Mouse (Mus musculus): ENCODE results near the gene Foxd1.

DNA sequence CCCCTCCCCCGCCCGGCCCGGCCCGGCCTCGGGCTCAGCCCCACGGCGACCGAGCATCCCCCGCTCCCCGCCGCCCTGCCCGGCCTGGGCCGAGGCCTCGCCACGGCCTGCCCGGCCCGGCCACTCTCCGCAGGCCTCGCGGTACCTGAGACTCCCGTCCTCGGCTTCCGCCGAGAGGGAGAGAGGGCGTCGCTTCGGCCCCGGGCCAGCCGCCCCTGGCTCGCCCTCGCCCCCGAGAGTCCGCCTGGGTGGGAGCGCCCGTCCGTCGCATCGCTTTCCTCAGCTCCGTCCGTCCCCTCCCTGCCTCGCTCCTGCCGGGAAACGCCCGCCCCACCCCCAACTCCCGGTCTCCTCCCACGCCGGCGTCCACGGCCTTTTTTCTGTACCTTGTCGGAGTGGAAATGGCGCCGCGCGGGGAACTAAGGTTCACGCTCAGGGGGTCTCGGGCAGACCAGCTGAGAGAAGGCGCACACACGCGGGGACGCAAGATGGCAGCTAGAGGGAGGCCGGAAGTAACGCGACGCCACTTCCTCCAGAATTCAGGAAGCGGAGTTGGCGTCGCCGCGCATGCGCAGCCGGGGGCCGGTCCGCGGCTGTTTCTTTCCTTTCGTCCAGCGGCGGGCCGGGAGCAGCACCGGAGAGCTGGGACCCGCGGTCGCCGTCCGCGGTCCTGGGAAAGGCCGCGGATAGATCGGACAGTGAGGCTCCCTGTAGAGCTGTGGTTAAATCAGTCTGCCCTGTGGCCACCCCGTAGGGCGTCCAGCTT is 37.4 kb upstream of the Foxd1 start, which contains the start of gene Btf3:
- TF ChIP-seq POLR2A (IDR thresholded peaks at IDR 0.05; ENCODE audit: low read depth, low read length) (peak; percentile 88; the same call in 1 of the 2 replicates), CTCF (IDR thresholded peaks at IDR 0.05; ENCODE audit: extremely low read depth, insufficient read length, insufficient replicate concordance, low read depth, low read length) (0 out of 2 replicates have a peak, but pooled peaks have one; percentile 3)
